Mouse (Mus musculus) c-Kit-positive CD71-positive TER-119-negative erythroid progenitor cells, embryonic 14.5 days (primary cell): ENCODE measurements around the gene Bcdin3d.

ENCODE experiments used
- DNase-seq: peaks from one replicate; pipeline ENCODE4 v3.0.0-alpha.2; 2013; ENCODE audit warnings: low read depth

Bcdin3d gene

DNA sequence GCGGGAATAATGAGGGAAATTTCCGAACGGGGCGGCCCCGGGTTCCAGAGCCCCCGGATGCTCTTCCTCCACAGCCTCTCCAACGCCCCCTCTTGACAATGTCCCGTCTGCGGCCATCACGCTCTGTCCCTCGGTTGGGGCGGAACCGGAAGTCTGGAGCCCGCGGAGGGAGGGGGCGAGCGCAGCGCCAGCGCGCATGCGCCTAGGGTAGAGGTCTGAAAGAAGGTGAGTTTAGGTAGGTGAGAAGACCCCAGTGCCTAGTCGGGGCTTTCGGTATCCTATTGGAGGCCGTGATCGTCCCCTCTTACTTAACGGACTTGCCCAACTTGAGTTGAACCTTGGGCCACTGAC is at the start of gene Bcdin3d:
TSS of gene Bcdin3d (minus strand) at position 155 of the 351 bp plus-strand sequence.
- peak; percentile 67 for DNase-seq

DNA sequence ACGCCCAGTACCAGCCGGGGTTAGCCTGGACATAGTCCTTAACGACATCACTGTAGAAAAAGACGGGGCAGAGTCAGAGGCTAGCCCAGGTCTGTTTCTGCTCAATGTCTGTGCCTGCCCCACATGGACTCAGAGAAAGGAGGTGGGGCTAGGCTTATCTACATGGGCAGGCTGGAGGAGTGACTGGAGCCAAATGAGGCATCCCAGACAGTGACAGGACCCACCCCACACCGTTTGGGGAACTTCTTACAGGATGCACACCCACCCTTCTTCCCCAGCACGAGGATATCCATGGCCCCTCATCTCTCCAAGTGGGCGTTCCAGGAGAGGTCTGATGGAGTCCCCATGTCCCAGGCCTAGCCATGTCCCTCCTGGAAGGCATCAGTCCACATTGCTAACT is 45.8 kb upstream of the Bcdin3d start:
- no peak for DNase-seq

DNA sequence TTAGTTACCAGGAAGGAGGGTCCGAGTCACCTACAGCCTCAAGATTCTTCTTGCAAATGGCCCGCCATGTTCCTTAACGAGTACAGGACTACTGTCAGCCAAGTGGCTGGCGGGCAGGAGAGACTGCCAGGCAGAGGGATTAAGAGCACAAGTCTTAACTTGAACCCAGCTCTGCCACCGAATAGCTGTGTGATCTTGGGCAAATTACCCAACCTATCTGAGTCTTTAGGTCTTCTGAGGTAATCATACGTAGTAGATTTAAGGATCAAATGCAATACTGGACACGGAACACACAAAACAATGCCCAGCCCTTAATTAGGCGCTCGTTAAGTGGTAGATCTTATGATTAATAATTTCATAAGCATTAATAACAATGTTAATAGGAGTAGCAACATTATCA is 45.1 kb upstream of the Bcdin3d start:
- no peak for DNase-seq

DNA sequence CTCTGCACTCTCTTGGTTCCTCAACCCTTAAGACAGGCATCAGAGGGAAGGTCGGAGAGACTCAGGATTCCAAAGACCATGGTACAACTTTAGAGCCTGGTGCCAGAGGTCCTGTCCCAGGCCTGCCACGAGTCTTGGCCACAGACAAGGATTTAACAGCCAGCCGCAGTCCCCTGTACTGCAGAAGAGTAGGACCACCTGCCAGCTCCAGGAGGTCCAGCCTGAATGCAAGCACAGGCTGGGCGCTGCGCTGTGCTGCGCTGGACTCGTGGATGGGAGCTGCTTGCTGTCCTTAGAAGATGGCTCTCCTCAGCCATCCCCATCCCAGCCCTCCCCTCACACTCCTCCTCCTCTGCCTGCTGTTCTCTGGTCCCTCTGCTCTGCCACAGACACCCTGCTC is 43.2 kb upstream of the Bcdin3d start:
- no peak for DNase-seq

DNA sequence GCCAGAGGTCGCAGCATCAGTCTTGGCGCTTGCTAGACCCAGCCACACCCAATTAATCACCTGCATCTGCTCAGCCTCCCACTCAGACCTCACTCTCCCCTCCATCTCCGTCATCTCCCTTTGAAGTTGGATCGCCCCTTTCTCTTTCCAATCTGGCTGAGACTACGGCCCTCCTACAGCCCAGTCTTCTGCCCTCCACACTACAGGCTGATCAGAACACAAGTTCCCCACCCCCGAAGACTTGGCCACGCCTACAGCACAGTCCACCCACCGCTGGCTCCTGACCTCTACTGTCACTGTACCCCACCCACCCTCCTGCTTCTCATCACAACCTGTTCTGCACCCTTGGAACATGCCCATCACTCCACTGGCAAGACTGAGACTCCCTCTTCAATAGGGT is 42.2 kb upstream of the Bcdin3d start:
- DNase-seq = no peak

DNA sequence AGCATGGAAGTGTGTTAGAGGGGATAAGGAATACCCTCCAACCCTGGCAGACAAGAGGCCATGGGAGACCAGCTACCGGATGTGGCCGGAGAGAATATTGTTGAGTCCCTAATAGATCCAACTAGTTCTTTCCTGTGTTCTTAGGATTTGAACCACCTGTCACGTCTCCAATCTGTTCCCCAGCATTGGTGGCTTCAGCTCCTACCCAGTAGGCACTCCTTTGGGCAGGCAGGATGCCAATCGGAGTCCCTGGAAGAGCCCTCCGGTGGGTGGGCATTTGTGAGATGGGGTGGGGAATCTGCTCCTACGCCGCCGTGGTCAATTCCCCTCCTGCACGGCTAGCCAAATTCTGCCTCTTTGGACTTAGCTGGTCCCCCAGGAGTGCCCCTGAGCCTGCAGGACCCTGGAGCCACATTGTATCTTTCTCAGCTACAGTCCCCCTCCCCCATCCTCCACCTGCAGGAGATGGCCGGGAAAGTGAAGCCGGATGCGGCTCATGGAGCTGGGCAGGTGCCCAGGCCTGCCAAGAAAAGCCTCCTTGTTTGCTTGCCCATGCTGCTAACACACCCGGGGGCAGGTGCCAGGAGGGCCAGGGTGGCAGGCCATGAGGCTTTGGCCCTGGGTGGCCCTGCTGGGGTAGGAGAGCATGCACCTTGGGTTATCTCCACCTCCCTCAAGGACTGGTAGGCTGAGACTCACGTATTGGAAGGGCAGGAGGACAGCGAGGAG is 37.4 kb upstream of the Bcdin3d start:
- DNase-seq = no peak

DNA sequence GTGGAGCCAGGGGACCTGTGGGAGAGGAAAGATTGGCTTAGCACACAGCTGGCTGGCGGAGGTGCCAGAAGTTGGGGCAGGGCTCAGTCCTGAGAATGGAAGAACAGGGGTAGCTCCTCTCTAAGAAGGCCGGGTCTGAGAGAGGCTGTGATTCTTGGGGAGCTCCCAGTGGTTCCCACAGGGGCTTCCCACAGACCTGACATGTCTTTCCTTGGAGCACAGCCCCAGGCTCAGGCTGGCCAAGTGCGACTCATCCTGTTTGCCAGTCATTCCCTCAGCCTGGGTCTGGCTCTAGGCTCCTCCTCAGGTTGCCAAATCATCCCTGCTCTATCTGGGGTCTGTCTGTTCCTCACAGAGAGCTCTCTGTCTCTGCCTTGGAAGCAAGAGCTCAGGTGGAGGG is 36.1 kb upstream of the Bcdin3d start:
- no peak for DNase-seq

DNA sequence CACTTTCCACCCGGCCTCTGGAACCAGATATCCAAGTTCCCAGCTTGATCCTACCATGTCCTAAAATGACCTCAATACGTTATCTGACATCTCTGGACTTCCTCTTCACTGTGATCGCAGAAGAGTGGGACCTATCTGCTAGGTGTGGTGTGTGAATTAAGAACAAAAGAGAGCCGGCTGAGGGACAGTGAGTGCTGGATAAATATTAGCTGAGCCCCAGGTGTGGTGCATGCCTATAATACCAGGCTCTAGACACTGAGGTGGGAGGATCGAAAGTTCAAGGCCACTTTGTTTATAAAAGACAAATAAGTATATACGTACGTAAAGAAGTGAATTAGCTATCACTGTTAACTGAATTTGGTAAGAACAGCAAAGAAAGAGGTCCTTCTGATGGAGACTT is 35.3 kb upstream of the Bcdin3d start:
- DNase-seq = no peak

DNA sequence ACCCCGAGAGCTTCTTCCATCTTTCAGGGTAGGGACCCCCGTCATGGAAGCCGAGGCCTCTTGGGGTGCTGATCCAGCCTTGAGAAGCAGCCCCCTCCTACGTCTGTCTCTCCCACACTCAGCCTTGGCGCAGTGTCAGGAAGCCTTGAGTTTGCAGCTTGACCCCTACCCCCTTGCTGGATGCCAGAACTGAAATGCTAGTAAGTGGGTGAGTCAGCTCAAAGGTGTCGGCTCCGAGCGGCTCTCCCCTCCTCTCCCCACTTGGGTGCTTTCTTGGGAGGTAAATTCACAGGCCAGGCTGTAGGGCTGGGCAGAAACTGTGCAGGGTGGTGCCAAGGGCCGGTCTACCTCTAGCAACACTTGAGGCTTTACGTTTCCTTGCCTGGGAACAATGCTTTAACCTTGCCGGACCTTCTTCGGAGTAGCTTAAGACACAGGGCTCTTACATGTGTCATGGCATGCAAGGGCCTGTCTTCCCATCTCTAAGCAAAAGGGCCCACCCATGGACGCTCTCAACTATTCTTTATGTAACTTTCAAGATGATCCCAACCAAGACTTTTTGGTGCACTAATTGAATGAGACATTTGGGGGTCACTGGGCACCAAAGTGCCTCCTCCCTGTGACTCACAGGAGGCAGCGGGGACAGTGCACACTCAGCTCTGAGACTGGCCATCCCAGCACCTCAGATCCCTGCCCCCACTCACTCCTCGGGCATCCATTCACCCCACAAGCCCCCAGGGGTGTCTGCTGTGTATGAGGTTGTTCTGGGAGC is 31.0 kb upstream of the Bcdin3d start:
- no peak for DNase-seq

DNA sequence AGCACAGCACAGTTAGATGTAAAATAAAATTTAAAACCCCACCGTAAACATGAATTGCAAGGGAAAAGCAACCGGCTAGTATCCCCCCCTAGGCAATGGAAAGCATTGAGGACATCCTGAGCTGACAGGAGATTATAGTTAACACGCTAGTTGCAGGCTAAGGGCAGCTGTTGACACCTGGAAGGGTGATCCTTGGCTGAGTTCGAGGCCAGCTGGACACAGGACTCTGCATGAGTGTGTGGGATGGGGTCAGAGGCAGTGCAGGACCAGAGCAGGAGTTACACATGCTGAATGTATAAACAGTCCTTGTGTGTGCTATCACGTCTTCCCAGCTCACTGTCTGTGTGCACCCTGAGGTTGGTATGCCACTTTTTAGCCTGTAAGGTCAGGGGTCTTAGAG is 28.7 kb upstream of the Bcdin3d start:
- DNase-seq = no peak

DNA sequence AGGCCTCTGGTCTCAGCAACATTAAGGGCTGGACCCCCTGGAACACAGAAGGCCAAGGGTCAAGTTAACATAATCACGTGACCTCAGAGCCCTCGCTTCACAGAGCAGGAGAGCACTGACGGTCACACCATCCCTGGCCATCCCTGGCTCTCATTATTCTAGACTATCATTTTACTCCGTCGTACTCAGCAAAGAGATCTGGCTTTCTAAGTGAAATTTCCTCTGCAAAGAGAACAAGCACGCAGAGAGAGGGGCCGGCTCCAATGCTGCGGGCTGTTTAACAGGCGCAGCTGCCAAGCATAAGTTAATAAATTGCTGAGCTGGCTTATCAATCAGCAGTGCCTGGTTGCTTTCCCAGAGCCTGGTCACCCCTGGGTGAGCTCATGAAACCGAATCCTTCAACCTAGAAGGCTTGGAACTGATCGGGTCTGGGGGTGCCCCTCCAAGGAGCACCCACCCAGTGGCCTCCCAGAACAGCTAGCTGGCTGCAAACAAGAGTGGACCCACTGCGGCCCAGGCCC is 27.8 kb upstream of the Bcdin3d start:
- DNase-seq = no peak

DNA sequence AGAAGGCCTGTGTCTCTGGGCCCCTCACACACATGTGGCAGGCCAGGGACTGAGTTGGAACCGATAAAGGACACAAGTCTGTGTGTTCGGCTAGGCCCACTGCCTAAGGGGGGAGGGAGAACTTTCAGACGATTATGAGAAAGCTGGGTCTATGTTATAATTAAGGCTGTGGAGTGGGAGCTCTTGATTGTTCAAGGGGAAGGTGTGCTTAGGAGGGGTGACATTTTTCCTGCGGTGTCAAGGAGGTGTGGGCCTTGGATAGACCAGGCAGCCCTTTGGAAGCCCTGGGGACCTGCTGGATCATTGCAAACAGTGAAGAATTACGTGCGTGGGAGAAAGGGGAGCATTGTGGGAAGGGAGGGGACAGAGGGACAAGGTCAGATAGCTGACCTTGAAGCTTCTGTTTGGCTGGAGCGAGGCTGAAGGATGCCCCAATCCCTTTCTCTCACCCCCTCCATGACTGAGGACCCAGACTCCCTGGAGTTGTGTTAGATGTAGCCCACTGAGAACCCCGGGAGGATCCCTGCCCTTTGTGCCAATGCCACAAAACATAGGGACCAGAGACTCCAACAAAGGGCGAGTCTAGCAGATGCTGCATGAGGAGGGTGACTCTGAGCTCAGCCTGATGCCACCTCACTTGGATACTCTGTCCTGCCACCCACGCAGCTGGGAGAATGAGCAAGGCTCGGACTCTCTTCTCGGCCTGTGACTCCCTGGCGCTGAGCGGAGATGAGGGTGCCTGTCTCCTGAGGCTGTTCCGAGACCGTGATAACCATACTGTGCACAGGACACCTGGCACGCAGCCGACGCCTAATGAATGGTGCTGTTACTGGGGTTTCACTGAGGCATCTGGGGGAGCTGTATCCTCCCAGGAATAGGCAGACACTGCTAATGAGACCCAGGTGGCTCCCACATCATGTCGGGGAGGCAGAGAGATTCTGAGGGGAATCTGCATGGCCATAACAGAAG is 27.0 kb upstream of the Bcdin3d start:
- DNase-seq = no peak

DNA sequence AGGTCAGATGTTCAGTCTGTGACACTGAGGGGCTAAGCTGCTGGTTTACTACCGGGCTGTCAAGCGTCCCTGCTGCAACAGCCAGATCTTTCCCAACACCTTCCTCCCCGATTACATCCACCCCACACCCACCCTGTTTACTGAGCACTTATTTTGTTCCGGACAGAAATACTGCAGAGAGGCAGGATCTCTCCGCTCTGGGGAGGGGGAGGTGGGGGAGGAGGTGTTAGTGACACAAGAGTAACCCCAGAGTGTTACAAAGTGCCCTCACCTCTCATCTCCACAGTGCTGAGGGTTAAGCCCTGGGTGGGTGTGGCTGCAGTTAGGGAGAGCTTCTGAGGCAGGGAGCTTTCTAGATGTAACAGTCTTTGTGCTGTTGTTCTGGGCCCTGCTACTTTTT is 25.8 kb upstream of the Bcdin3d start:
- DNase-seq = no peak

DNA sequence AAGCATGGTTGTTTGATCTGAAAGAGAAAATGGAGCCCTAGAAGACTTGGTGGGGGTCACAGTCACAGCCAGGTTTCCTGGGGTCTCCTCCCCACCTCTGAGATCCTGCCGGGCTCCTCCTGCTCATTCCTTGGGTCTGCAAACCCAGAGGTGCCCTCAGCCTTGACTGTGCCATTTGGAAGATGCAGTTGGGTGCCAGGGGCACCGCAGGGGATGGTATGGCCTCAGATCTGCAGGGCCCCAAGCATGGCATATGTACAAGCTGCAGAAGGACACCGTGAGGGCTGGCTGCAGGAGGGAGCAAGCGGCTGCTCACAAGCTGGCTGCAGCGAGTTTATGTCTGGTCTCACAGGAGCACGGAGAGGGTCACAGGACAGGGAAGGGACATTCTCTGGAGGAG is 25.2 kb upstream of the Bcdin3d start:
- no peak for DNase-seq

DNA sequence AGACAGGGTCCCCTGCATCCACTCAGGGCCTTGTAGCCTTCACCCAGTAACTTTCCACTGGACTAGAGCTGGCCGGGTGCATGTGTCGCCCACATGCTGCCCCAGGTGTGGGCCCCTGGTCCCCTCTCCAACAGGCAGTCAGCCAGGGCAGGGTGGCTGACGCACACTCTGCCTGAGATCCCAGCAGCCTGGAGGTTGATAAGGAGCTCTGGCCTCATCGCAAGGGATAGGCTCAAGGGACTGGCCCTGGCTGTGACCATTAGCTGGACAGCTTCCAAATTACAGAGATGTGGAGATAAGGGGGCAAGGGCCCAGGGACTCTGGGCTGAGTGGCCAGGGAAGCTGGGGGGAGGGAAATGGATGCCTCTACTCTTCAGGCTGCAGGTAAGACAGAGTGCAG is 24.3 kb upstream of the Bcdin3d start:
- DNase-seq = no peak

DNA sequence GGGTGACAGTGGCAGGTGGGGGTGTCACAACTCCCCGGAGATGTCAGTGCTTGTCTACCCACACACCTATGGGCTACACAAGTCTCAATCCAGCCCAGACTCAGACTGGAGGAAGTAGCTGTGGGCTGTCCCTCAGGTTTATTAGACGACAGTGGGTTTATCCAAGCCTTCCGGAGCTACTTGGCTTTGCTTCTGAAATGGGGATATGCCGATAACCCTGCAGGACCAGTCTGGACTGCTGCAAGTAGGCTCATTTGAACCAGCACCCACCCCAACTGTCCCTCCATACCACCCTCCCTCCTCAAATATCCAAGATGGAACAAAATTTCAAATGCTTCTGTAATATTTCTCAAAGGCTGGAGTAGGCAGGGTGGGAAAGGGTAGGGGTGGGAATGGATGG is 23.8 kb upstream of the Bcdin3d start:
- no peak for DNase-seq

DNA sequence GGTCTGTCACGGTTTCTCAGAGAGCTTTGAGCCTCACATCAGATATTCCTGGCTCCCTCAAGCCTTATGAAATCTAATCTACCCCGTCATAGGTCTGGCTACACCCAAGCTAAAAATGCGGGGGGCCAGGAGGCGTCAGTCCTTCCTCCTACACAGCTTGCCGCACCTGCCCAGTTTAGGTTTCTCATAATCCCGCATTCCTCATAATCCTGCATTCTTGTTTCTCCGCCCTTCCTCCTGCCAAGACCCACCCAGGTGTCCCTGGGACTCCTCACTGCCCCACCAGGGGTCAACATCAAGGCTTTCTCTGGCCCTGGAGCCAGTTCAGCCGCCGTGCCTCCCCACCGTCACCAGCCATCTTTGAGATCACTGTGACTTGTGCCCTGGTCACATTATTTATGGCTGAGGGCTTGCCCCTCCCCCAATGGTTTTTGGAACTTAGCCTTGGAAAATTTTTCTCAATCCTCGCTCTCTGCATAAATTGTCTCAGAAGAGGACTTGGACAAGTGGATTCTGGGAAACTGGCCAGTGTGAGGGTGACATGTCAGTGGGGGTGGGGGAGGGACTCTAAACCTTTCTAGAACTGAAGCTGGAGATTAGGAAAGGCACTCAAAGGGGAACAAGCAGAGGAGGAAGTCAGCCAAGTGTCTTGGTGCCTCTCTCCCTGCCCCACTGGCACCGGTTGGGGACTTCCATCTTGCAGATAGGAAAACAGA is 23.2 kb upstream of the Bcdin3d start:
- no peak for DNase-seq

DNA sequence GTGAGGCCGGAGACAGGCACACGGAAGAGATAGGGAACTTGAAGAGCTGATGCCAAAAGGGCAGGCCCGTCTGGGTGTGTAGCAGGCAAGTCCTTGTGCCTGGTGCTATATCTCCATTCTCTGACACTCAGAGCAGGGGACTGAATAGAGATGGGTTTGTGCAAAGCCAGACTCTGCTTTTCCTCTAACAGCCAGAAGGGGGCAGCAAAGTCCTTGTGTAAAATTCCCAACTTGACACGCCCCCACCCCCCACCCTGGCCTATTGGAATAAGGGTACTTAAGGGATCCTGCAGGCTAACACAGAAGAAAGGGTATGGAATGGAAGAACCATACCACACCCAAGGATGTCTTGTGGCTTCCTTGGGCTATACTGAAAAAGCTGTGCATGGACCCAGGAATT is 22.5 kb upstream of the Bcdin3d start:
- DNase-seq = peak; percentile 23

DNA sequence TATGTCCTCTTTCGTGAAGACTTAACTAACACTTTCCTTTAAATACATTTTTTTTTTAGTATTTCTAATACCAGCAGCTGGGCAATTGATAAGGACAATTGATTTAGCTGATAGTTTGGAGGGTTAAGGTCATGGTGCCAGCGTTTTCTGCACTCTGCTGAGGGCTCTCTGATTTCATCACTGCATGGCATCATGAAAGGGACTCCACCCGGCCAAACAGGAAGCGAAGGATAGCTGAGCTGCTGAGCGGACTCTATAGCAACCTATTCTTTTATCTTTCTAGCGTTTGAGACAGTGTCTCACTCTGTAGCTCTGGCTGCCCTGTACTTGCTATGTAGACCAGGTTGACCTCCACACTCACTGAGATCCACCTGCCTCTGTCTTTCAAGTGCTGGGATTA is 10.2 kb upstream of the Bcdin3d start:
- no peak for DNase-seq

DNA sequence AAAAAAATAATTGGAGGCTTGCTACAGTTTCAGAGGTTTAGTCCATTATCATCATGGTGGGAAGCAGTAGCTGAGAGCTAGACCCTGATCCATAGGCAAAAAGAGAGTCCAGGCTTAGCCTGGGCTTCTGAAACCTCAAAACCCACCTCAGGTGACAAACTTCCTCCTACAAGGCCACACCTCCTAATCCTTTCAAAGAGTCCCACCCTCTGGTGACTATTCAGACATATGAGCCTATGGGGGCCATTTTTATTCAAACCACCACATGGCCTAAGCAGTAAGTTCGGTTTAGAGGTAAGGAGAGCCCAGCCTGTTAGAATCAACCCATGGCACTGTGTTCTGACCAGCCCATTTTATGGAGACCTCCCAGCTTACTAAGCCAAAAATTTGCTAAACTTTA is 1.3 kb upstream of the Bcdin3d start:
- no peak for DNase-seq

DNA sequence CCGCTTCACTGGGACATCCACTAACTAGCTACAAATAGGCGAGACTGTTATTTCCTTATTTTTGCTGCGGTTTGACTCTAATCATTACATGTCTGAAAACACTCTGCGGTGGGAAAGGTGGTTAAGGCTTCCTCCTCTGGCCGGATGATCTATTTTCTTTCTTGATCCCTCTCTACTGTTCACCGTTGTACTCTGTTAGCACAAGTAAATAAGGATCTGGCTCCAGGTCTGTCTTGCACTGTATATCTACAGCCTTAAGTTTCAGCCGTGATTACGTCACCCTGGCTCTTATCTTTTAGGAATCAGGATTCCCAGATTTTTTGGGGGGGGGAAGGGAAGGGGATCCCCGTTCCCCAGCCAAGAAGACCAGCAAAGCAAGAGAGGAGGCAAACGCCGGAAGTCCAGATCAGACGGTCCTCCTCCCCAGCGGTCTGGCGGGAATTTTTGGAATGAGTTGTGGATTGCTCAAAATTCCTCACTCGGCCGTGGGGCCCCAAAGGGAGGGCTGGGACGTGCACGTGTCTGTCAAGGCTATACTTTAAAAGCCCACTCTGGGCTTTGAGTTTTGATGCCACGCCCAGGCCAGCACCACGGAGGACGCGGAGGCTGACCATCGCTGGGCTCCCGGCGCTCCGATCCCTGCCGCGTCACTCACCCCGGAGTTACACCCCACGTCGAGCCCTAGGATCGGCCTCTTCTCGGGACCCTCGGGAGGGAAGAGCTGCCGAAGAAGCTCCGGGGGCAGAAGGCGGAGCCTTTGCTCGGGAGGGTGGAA is 542 bp downstream of the Bcdin3d start:
- DNase-seq = no peak
